Mouse (Mus musculus): Measurements from ENCODE around the gene Tgfb1. TPM values are rescaled to one million over a fixed set of nuclear protein-coding genes. Genes with fewer than 3 reads are reported as not detected.
A peak's percentile ranks its signal among the peaks of the same experiment; 100 is the strongest.

Tgfb1 gene
- polyA plus RNA-seq, 1 experiment from 2014 or later = 1.8 TPM

- Histone ChIP-seq H3K4me3 (ENCODE audit: low read length) (no peak overlapping the region), H3K27me3 (replicated peaks; ENCODE audit: control insufficient read depth, insufficient read depth, low read length) (no peaks in the 10 kb centered on the region), H3K27ac (ENCODE audit: low read length) (no peak overlapping the region), H3K36me3 (ENCODE audit: control insufficient read depth, insufficient read depth, low read length) (no peaks in the 10 kb centered on the region), H3K9me3 (ENCODE audit: control insufficient read depth, low read length) (no peaks in the 10 kb centered on the region), H3K9ac (ENCODE audit: low read depth, low read length) (no peak overlapping the region), H3K4me2 (ENCODE audit: low read depth, low read length) (no peak overlapping the region), H3K4me1 (ENCODE audit: control insufficient read depth, insufficient read depth, low read length) (0 out of 2 replicates have a peak, but pooled peaks cover 3% of the 10 kb centered on the region)
- 73% methylated on average over 8 of the region's 8 CpGs for WGBS
- no peak for ATAC-seq
These were observed 7.3 kb downstream of the Tgfb1 start for GRCm38 (mm10) chr7:25694104-25694503.

- no peaks in the 10 kb centered on the region for H3K9me3 ChIP-seq (ENCODE audit: control insufficient read depth, low read length)
- H3K4me1 ChIP-seq (ENCODE audit: control insufficient read depth, insufficient read depth, low read length) = peaks cover 9% of the 10 kb centered on the region
- no peak overlapping the region for H3K27ac ChIP-seq (ENCODE audit: low read length)
- H3K9ac ChIP-seq (ENCODE audit: low read depth, low read length) = no peak overlapping the region
- ATAC-seq = no peak
- no peaks in the 10 kb centered on the region for H3K27me3 ChIP-seq (replicated peaks; ENCODE audit: control insufficient read depth, insufficient read depth, low read length)
- H3K4me3 ChIP-seq (ENCODE audit: low read length) = no peak overlapping the region
- no peak overlapping the region for H3K4me2 ChIP-seq (ENCODE audit: low read depth, low read length)
- no peaks in the 10 kb centered on the region for H3K36me3 ChIP-seq (ENCODE audit: control insufficient read depth, insufficient read depth, low read length)
- WGBS = 63% methylated on average over 13 of the region's 13 CpGs
These were observed 13.0 kb downstream of the Tgfb1 start for GRCm38 (mm10) chr7:25699851-25700250.

- H3K27me3 ChIP-seq (replicated peaks; ENCODE audit: control insufficient read depth, insufficient read depth, low read length) = no peaks in the 10 kb centered on the region
- no peak overlapping the region for H3K4me3 ChIP-seq (ENCODE audit: low read length)
- H3K9ac ChIP-seq (ENCODE audit: low read depth, low read length) = no peak overlapping the region
- ATAC-seq = no peak
- no peaks in the 10 kb centered on the region for H3K36me3 ChIP-seq (ENCODE audit: control insufficient read depth, insufficient read depth, low read length)
- H3K27ac ChIP-seq (ENCODE audit: low read length) = no peak overlapping the region
- no peak overlapping the region for H3K4me2 ChIP-seq (ENCODE audit: low read depth, low read length)
- WGBS = 76% methylated on average over 12 of the region's 12 CpGs
- peaks cover 16% of the 10 kb centered on the region for H3K4me1 ChIP-seq (ENCODE audit: control insufficient read depth, insufficient read depth, low read length)
- H3K9me3 ChIP-seq (ENCODE audit: control insufficient read depth, low read length) = no peaks in the 10 kb centered on the region
These were observed 13.9 kb downstream of the Tgfb1 start for GRCm38 (mm10) chr7:25700732-25701131.

GRCm38 (mm10) chr7:25702350-25702749 is 15.5 kb downstream of the Tgfb1 start:
- 100% methylated on average over 2 of the region's 2 CpGs for WGBS
- Histone ChIP-seq H3K4me1 (ENCODE audit: control insufficient read depth, insufficient read depth, low read length) (peaks cover 31% of the 10 kb centered on the region), H3K4me2 (ENCODE audit: low read depth, low read length) (no peak overlapping the region), H3K4me3 (ENCODE audit: low read length) (no peak overlapping the region), H3K9me3 (ENCODE audit: control insufficient read depth, low read length) (no peaks in the 10 kb centered on the region), H3K27ac (ENCODE audit: low read length) (no peak overlapping the region), H3K36me3 (ENCODE audit: control insufficient read depth, insufficient read depth, low read length) (no peaks in the 10 kb centered on the region), H3K27me3 (replicated peaks; ENCODE audit: control insufficient read depth, insufficient read depth, low read length) (no peaks in the 10 kb centered on the region), H3K9ac (ENCODE audit: low read depth, low read length) (no peak overlapping the region)
- ATAC-seq = no peak

- no peak overlapping the region for H3K9ac ChIP-seq (ENCODE audit: low read depth, low read length)
- peaks cover 42% of the 10 kb centered on the region for H3K4me1 ChIP-seq (ENCODE audit: control insufficient read depth, insufficient read depth, low read length)
- no peak overlapping the region for H3K4me3 ChIP-seq (ENCODE audit: low read length)
- no peak overlapping the region for H3K27ac ChIP-seq (ENCODE audit: low read length)
- H3K4me2 ChIP-seq (ENCODE audit: low read depth, low read length) = 0 out of 2 replicates have a peak overlapping the region, but pooled peaks have one; percentile 2
- ATAC-seq = 0 out of 2 replicates have a peak, but pooled peaks have one; percentile 7
- no peaks in the 10 kb centered on the region for H3K36me3 ChIP-seq (ENCODE audit: control insufficient read depth, insufficient read depth, low read length)
- no peaks in the 10 kb centered on the region for H3K9me3 ChIP-seq (ENCODE audit: control insufficient read depth, low read length)
- WGBS = 37% methylated on average over 10 of the region's 10 CpGs
- no peaks in the 10 kb centered on the region for H3K27me3 ChIP-seq (replicated peaks; ENCODE audit: control insufficient read depth, insufficient read depth, low read length)
These were observed 17.1 kb downstream of the Tgfb1 start for GRCm38 (mm10) chr7:25703793-25704494.

- no peak overlapping the region for H3K27ac ChIP-seq (ENCODE audit: low read length)
- H3K9me3 ChIP-seq (ENCODE audit: control insufficient read depth, low read length) = no peaks in the 10 kb centered on the region
- ATAC-seq = peak; percentile 51
These were observed 18.0 kb downstream of the Tgfb1 start for GRCm38 (mm10) chr7:25704716-25705364.

GRCm38 (mm10) chr7:25705801-25706251 is 19.0 kb downstream of the Tgfb1 start:
- Histone ChIP-seq H3K9ac (ENCODE audit: low read depth, low read length) (no peak overlapping the region), H3K27ac (ENCODE audit: low read length) (peak overlapping the region; percentile 77), H3K4me2 (ENCODE audit: low read depth, low read length) (no peak overlapping the region), H3K36me3 (ENCODE audit: control insufficient read depth, insufficient read depth, low read length) (no peaks in the 10 kb centered on the region), H3K4me3 (ENCODE audit: low read length) (no peak overlapping the region), H3K9me3 (ENCODE audit: control insufficient read depth, low read length) (no peaks in the 10 kb centered on the region), H3K27me3 (replicated peaks; ENCODE audit: control insufficient read depth, insufficient read depth, low read length) (no peaks in the 10 kb centered on the region), H3K4me1 (ENCODE audit: control insufficient read depth, insufficient read depth, low read length) (peaks cover 52% of the 10 kb centered on the region)
- WGBS = 42% methylated on average over 6 of the region's 6 CpGs
- peak; percentile 38 for ATAC-seq

More at GRCm38 (mm10) chr7:25704716-25705364, 18.0 kb downstream of the Tgfb1 start:
- peaks cover 44% of the 10 kb centered on the region for H3K4me1 ChIP-seq (ENCODE audit: control insufficient read depth, insufficient read depth, low read length)
- H3K9ac ChIP-seq (ENCODE audit: low read depth, low read length) = no peak overlapping the region
- WGBS = 11% methylated on average over 37 of the region's 37 CpGs
- H3K36me3 ChIP-seq (ENCODE audit: control insufficient read depth, insufficient read depth, low read length) = no peaks in the 10 kb centered on the region
- H3K4me2 ChIP-seq (ENCODE audit: low read depth, low read length) = peak overlapping the region; percentile 54
- peak overlapping the region; percentile 31 for H3K4me3 ChIP-seq (ENCODE audit: low read length)
- H3K27me3 ChIP-seq (replicated peaks; ENCODE audit: control insufficient read depth, insufficient read depth, low read length) = no peaks in the 10 kb centered on the region

- H3K9ac ChIP-seq (ENCODE audit: low read depth, low read length) = peak overlapping the region; percentile 33; the same call in 1 of the 2 replicates
- H3K4me1 ChIP-seq (ENCODE audit: control insufficient read depth, insufficient read depth, low read length) = peaks cover 54% of the 10 kb centered on the region
These were observed 19.9 kb downstream of the Tgfb1 start for GRCm38 (mm10) chr7:25706578-25707170.

GRCm38 (mm10) chr7:25707581-25708292 is 20.9 kb downstream of the Tgfb1 start:
- H3K4me2 ChIP-seq (ENCODE audit: low read depth, low read length) = 0 out of 2 replicates have a peak overlapping the region, but pooled peaks have one; percentile 3
- H3K9me3 ChIP-seq (ENCODE audit: control insufficient read depth, low read length) = no peaks in the 10 kb centered on the region
- WGBS = 47% methylated on average over 15 of the region's 15 CpGs
- H3K4me3 ChIP-seq (ENCODE audit: low read length) = no peak overlapping the region
- peak overlapping the region; percentile 77 for H3K27ac ChIP-seq (ENCODE audit: low read length)
- no peak for ATAC-seq
- no peaks in the 10 kb centered on the region for H3K36me3 ChIP-seq (ENCODE audit: control insufficient read depth, insufficient read depth, low read length)
- H3K4me1 ChIP-seq (ENCODE audit: control insufficient read depth, insufficient read depth, low read length) = peaks cover 60% of the 10 kb centered on the region
- H3K27me3 ChIP-seq (replicated peaks; ENCODE audit: control insufficient read depth, insufficient read depth, low read length) = no peaks in the 10 kb centered on the region
- peak overlapping the region; percentile 33 for H3K9ac ChIP-seq (ENCODE audit: low read depth, low read length)

More at GRCm38 (mm10) chr7:25706578-25707170, 19.9 kb downstream of the Tgfb1 start:
- H3K27me3 ChIP-seq (replicated peaks; ENCODE audit: control insufficient read depth, insufficient read depth, low read length) = no peaks in the 10 kb centered on the region
- no peaks in the 10 kb centered on the region for H3K9me3 ChIP-seq (ENCODE audit: control insufficient read depth, low read length)
- H3K4me3 ChIP-seq (ENCODE audit: low read length) = no peak overlapping the region
- H3K27ac ChIP-seq (ENCODE audit: low read length) = peak overlapping the region; percentile 77
- no peaks in the 10 kb centered on the region for H3K36me3 ChIP-seq (ENCODE audit: control insufficient read depth, insufficient read depth, low read length)
- WGBS = 40% methylated on average over 7 of the region's 7 CpGs
- no peak for ATAC-seq
- H3K4me2 ChIP-seq (ENCODE audit: low read depth, low read length) = no peak overlapping the region
